Mouse (Mus musculus) embryonic fibroblast, embryonic 13.5 days (primary cell): ENCODE measurements around the gene Pex5l. TPM values are rescaled to one million over a fixed set of nuclear protein-coding genes. Genes with fewer than 3 reads are reported as not detected.

Experiments
- H3K27ac ChIP-seq: 2 replicates; pipeline ENCODE4 v1.5.1; 2012; ENCODE audit warnings: low read length, control low read depth, inconsistent platforms; ENCODE audit not compliant: insufficient read depth
- H3K4me1 ChIP-seq: 2 replicates; pipeline ENCODE4 v1.6.1; 2011; ENCODE audit warnings: low read length; ENCODE audit not compliant: control insufficient read depth, insufficient read depth
- H3K4me3 ChIP-seq: 2 replicates; pipeline ENCODE4 v1.5.1; 2011; ENCODE audit warnings: mild to moderate bottlenecking, control low read depth, low read length; ENCODE audit not compliant: insufficient read depth
- CTCF ChIP-seq: IDR thresholded peaks from 2 replicates; pipeline ENCODE4 v1.5.1; 2011; ENCODE audit warnings: mild to moderate bottlenecking, control low read depth, low read length, moderate library complexity, borderline replicate concordance; ENCODE audit not compliant: insufficient read depth
- POLR2A ChIP-seq: IDR thresholded peaks from 2 replicates; pipeline ENCODE4 v1.6.1; 2011; ENCODE audit warnings: low read depth, mild to moderate bottlenecking, control low read depth, low read length, moderate library complexity
- polyA plus RNA-seq: library from polyadenylated mRNA; stranded (reverse); fragments of >200 nt; gene quantifications from 2 replicates; pipeline ENCODE4 v1.2.4, GENCODE M21; 2011; ENCODE audit warnings: low read depth; ENCODE audit not compliant: missing spikeins, insufficient read length

The Pex5l gene
- polyA plus RNA-seq, 1 experiment = 0.23 TPM

DNA sequence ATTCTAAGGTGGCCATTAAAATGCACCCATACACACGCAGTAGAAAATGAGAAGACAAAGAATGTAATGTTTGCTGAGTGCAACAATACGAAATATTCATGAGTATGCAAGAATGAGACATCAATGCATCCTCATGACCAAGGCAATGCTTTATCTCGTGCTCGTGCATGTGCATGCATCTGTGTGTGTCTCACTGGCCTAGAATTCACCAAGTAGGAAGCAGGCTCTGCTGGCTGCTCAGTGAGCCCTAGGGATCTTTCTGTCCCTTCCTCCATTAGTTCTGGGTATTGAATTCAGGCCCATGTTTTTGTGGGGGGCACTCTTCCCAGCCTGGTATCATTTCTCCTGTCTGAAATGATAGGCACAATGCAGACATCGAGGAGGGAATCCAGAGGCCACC, 74.9 kb downstream of the Pex5l start:
- H3K27ac ChIP-seq = no peak overlapping the region
- H3K4me1 ChIP-seq = no peaks in the 10 kb centered on the region
- TF ChIP-seq POLR2A = no peak
- no peak for TF ChIP-seq CTCF
- H3K4me3 ChIP-seq = no peak overlapping the region

DNA sequence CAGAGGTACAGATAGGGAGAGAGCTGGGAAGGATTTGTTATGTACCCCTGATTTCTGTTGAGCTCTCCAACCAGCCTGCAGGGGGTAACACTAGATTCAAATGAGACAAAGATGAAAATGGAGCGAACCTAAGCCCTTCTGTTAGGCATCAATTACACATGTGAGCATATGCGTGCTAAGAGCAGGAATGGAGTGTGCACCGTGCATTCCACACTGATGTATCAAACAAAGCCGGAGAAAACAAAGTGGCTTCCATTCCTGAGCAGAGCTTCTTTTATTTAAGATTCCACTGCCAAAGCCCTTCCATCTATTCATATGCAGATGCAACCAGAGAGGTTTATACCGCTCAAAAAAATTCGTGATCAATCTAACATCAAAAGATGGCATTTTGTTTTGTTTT, 79.5 kb downstream of the Pex5l start:
- TF ChIP-seq CTCF = no peak
- TF ChIP-seq POLR2A = no peak
- Histone ChIP-seq H3K27ac (no peak overlapping the region), H3K4me3 (no peak overlapping the region), H3K4me1 (no peaks in the 10 kb centered on the region)

GRCm38 (mm10) chr3:33061428-33061827, 81.6 kb downstream of the Pex5l start:
- Histone ChIP-seq H3K4me1 (no peaks in the 10 kb centered on the region), H3K4me3 (no peak overlapping the region), H3K27ac (no peak overlapping the region)
- TF ChIP-seq CTCF (no peak), POLR2A (no peak)

DNA sequence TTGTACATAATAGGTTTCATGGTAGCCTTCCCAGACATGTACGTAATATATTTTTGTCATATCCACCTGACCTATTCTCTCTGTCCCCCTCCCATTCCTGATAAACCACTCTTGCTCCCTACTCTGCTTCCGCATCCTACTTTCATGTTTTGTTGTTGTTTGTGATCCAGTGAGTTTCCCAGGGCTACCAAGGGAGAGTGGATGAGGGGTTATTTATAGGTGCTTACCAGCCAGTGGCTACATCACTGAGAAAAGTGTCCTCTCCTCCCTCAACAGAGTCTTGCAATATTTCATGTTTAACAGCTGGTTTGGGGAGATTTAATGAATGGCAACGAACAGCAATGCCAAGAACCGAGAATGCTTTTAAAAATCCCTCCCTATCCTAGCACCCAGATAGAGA, 82.0 kb downstream of the Pex5l start:
- H3K4me3 ChIP-seq = no peak overlapping the region
- H3K27ac ChIP-seq = no peak overlapping the region
- TF ChIP-seq CTCF = no peak
- no peak for TF ChIP-seq POLR2A
- H3K4me1 ChIP-seq = no peaks in the 10 kb centered on the region

DNA sequence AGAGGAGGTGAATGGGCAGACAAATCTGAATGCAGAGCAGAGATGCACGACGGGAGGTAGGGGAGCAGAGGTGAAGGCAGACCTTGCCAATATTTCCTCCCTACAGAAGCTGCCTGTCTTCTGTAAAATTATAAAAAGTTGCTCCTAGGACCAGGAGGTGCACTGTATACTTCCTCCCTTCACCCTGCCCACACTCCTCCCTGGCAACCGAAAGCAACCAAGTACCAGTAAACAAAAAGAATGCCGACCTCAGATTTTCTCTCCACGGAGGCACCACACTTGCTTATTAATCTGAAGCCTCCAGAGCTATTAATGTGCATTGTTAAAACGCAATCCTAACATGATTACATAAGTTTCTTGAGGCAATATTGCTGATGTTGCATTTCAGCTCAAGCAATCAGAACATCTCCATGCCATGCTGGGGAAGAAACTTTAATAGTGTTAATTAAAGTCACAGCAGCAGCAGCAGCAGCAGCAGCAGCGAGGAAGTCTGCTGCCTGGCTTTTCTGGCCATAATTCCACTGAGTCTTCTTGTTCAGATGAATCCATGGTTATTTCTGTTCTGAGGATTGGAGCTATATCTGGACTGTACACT, 82.6 kb downstream of the Pex5l start:
- Histone ChIP-seq H3K27ac (no peak overlapping the region), H3K4me3 (no peak overlapping the region), H3K4me1 (no peaks in the 10 kb centered on the region)
- TF ChIP-seq CTCF (no peak), POLR2A (no peak)

DNA sequence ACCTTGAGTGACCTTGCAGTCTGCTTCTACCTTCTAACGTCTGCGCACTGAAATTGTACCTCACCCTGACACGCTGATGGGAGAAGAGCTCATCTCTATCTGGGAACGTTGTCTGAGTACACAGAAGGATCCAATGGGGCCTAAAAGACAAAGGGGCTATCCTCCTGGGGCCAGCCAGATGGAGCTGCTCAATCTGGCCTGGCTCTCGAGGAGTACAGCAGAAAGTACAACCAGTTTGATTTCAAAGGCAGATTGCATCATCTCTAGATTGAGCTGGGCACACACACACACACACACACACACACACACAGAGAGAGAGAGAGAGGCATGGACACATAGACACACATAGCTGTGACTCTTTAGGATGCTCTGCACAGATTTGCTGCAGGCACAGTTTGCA, 94.7 kb downstream of the Pex5l start:
- TF ChIP-seq POLR2A = no peak
- no peak for TF ChIP-seq CTCF
- Histone ChIP-seq H3K4me3 (no peak overlapping the region), H3K4me1 (no peaks in the 10 kb centered on the region), H3K27ac (no peak overlapping the region)

DNA sequence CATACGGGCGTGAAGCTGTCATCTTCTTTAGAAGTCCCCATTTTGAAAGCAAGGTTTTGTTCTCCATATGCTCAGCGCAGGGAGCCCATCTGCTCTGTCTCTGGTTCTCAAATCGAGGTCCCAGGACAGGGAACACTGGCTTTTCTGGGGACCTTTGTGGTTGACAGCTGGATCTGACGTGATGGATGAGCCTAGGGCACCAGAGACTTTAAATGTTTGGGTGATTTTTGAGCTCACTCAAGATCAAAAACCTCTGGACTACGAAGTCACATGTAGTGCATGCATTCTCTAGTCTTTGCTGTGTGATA, 98.3 kb downstream of the Pex5l start:
- no peak overlapping the region for H3K4me3 ChIP-seq
- TF ChIP-seq POLR2A = no peak
- TF ChIP-seq CTCF = no peak
- no peaks in the 10 kb centered on the region for H3K4me1 ChIP-seq
- no peak overlapping the region for H3K27ac ChIP-seq

DNA sequence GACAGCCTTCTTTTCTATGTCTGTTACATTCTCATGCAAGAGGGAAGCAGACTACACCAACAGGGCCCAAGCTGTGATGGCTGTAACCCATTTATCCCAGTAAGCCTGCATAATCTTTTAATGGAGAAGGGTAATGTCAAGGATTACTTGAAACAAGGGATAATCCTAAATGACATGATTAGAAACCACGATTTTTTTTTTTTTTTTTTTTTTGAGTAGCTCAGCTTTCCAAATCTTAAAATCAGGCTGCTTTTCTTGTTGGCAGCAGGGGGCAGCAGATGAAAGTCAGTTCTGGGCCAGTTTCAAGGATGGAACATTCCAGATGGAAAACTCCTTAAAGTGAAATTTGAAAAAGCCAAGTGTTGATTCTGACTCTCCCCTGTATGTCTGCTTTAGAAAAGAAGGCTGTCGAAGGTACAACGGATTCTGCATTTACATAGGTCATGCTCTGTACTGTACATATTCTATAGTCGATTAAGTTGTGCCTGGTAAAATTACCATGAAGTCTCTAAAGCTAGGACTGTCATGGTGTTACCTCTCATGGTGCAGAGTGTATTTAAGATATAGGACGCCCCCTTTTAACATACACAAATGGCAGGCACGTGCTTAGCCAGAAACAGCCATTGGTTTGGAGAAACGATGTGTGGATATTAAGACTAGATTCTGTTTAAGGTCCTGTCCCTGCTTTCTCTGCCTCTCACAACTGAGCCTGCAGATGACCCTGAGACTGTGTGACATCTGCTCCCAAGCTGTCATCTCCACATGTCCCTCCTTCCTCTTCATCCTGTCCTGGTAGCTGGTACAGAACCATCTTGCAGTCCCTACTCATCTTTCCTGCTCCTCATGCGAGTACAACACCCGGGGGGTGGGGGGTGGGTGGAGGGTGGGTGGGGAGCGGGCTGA, 98.9 kb downstream of the Pex5l start:
- no peak overlapping the region for H3K4me3 ChIP-seq
- H3K27ac ChIP-seq = no peak overlapping the region
- no peaks in the 10 kb centered on the region for H3K4me1 ChIP-seq
- no peak for TF ChIP-seq CTCF
- no peak for TF ChIP-seq POLR2A

GRCm38 (mm10) chr3:33024566-33024965, 118.5 kb downstream of the Pex5l start:
- TF ChIP-seq POLR2A (no peak), CTCF (no peak)
- Histone ChIP-seq H3K4me3 (no peak overlapping the region), H3K27ac (no peak overlapping the region), H3K4me1 (no peaks in the 10 kb centered on the region)

- H3K4me1 ChIP-seq = no peaks in the 10 kb centered on the region
- no peak overlapping the region for H3K27ac ChIP-seq
- TF ChIP-seq POLR2A = no peak
- no peak for TF ChIP-seq CTCF
- H3K4me3 ChIP-seq = no peak overlapping the region
Measured at GRCm38 (mm10) chr3:33003901-33004300, 139.1 kb downstream of the Pex5l start.
